Mouse (Mus musculus) adrenal gland, adult 2 months (tissue): ENCODE measurements around the gene Sdccag8. TPM values are rescaled to one million over a fixed set of nuclear protein-coding genes. Genes with fewer than 3 reads are reported as not detected.

Experiments
- DNase-seq: peaks from one replicate; pipeline ENCODE4 v3.0.0; 2021
- polyA plus RNA-seq: library from polyadenylated mRNA; depleted of rRNA; stranded (reverse); fragments of >200 nt; gene quantifications from 2 replicates; pipeline ENCODE4 v1.2.3, GENCODE M21; 2012
- total RNA-seq, 2 experiments: library from RNA; stranded (reverse); gene quantifications; 2 replicates each; pipeline ENCODE4 v1.2.3; 2021

Gene Sdccag8
- total and polyA plus RNA-seq, 3 experiments = 2.3 to 11.1 (median 8.3) TPM

DNA sequence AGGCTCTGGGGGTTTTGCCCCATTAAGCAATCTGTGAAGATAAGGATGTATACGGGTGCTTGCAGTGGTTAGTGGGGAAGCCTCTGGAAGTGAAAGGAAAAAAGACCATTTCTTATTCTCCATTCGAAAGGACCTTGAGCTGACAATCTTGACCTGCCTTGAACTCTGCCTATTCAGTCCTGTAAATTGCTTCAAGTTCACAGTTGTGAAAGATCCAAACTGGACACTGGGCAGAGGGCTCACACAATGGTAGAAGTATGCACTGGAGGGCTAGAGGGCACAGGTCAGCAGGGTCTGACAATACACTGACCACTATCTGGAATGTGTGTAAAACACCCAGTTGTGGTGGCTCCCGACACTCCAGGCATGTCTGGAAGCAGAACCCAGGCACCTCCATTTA is 198.3 kb downstream of the Sdccag8 start:
- DNase-seq = peak; percentile 33

DNA sequence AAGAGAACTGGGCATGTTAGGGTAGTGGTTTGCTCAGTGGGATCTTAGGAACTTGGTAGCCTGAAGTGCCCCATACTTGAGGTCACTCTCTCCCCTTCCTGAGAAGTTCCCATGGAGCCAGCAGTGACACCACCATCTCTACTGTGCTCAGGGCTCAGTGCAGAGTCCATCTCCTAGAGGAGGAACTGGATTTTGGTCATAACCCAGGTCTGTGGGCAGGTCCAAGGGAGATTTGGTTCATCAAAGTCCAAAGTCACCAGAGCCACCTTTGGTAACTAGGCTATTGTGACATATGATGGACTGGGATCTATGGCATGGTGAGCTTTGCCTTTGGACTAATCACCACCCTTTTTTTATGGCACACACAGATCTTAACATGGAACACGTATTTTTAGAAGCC is 198.9 kb downstream of the Sdccag8 start:
- DNase-seq = no peak

DNA sequence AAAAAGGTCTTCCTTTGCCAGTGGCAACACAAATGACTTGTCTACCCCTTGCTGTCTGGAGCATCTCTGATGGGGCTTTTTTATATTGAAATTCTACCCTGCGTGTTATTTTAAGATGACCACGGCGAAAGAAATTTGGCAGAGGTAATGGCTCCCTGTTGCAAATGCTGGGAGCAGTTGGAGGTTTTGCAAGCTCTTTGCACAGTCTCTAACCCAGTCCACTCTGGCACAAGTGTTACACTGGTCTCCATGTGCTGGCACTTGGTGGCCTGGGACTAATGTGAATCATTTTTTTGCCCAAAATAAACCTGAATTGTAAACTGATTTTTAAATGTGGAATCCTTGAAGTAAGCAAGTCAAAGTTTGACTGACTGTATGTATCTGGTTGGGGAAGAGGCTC is 199.3 kb downstream of the Sdccag8 start:
- peak; percentile 28 for DNase-seq

DNA sequence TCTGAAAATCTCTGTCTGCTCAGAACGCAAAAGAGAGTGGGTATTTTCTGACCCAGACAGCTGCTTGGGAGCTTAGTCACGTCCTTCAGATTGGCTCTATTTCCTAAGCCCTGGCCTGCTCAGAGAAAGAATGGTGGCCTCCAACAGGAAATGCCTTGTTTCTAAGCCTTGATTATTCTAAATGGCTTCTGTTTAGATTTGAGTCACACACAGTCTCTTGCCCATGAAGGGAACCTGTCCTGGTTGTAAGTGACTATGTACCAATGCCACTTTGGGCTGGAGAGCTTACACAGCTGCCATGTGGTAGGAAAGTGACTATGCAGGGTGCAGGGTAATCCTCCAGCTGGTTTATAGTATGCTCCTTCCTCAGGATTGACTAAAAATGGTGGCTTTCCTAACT is 199.9 kb downstream of the Sdccag8 start:
- DNase-seq = peak; percentile 47

DNA sequence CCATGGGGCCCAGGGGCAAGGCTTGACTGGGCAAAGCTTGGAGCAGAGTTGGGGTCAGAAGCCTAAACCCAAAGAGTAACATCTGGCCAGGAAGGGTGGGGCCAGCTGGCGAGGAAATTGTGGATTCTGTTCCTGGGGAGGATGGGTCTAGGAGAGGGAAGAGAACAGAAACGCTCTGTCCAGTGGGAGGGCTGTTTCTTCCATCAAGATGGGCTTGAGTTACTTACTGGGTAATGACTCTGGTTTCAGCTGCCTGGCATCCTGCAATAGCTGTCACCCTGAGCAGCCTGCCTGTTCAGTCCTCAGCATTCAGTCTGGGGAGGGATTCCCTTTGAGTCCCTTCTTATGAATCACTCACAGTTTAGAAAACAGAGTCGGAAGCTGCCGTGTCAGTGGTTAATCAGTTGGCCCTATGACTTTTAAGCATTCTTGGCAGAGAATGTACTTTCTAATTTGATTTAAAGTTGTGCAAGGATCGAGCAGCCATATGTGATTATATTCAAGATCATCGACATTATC is 200.5 kb downstream of the Sdccag8 start:
- DNase-seq = peak; percentile 17

DNA sequence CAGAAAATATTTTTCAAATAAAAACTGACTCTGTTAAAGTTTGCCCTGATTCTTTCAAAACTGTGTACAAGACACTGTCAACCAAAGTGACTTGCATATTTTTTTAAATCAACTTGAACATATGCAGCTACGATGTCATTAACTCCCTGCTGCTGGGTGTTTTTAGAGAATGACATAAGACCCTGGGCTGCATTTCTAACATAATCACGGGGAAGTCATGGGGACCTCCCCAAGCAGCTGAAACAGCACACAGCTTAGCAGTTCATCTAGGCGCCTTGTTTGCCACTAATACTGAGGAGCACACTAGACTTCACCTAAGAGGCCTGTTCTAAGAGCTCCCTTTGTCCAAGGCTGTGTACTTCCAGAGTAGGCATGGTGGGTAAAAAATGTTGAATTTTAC is 201.5 kb downstream of the Sdccag8 start:
- no peak for DNase-seq

DNA sequence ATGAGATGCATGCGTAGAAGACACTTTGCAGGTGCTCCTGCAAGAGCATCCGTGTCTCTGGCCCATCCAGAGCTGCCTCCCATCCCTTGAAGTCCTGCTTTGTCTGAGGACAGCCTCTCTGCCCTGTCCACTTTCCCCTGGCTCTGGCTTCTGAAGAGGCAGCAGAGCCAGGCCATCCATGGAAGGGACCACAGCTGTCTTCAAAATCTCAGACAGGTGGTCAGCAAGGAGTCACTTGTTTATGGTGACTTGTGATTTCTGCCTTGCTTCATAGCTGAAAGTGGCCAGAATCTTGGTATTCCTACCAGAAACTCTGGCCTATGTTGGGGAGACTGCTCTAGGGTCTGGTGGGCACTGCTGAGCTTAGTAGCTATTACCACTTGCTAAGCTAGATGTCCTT is 202.3 kb downstream of the Sdccag8 start:
- DNase-seq = no peak

DNA sequence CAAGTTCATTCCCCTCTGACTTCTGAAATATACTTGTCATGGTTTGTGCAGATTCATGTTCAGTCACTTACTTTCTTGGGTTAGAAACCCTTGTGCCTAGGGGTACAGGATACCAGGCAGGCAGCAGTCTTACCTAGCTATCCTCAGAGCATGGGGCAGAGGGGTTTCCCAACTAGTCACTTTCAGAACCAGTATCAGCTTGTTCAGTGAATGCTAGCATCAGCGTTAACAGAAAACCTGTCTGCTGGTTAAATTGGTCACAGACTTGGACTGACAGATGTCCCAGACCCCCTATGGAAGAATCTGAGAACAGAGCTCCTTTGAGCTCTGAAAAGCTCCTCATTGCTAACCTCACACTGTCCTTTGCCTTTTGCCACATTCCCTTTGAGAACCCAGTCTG is 204.3 kb downstream of the Sdccag8 start:
- no peak for DNase-seq

DNA sequence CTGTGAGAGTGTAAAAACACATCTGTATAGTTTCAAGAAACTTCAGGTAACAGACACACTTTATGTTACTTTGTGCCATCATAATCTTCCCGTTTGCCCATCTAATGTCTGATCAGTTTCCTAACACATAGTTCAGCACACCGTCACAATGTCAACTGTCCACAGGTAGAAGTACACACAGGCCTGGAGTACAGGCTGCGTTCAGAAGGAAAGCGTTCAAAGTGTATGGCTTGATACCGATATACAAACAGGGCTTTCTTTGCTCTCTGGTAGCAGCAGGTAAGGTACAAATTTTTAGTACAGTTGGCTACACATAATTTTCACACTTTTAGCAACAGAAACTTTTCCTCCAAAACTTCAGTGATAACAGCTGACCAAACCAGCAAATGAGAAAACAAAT is 205.2 kb downstream of the Sdccag8 start:
- no peak for DNase-seq

DNA sequence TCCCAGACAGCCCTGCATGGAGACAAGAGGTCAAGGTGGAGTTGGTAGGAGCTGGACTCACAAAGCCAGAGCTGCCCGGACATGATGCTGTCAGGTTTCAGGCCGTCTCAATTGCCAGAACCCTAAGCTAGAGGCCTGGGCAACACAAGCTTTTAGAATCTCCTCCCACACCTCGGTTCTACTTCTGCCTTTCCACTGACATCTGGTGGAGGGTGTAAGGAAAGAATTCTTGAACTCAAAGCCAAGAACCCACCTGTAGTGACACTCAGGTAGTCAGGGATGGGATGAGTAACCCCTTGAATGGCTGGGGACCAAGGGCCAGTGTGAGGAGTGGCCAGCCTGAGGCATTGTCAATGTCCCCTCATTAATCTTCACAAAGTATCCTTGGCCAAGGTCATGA is 208.3 kb downstream of the Sdccag8 start:
- DNase-seq = no peak

DNA sequence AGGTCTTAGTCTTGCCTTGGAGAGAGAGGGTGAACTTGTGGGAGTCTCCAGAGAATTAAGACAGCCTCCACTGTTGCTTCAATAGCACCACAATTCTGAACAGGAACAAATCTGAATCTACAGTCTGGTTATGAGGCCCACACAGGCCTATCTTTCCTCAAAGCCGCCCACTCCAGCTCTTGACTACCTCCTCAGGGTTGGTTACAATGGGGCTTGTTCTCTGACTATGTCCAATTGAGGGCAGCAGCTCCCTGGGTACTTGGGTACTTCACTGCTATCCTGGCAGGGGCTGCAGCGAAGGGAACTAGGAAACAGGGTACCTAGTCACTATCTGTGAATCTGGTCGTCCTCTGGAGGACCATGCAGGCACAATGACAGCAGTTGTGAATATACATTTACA is 213.2 kb downstream of the Sdccag8 start:
- no peak for DNase-seq

DNA sequence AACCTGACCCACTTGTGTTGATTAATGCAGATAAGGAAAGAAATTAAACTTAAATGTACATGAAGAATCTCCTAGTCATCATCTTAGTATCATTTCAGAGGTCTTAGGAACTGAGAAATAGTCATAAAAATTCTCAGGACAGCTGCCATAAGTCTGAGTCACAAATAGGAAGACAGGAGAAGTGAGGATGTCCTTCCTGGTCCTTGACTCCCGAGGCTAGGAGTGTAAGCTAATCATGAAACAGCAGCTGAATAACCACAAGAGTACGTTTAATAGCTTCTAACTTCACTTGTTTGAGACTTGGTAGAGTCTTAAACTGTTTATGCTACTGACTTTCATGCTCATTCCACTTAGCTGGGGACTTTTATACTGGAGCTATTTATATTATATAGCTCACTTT is 214.6 kb downstream of the Sdccag8 start:
- no peak for DNase-seq

DNA sequence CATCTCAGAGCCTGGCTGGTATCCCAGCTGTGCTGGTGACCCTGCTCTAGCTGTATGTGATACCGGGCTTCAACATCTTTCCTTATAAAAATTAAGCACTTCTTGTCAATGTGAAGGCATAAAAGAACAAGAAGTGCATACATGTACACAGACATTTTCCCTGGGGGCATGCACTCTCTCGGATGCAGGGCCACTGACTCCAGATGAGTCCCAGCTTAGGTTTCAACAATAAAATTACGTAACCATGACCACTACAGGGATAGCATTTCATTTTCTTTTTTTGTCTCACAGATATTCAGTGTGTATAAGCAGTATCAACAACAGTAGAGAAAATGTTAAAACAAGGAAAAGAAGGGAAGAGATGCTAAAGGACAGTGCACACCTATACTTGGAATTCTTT is 216.2 kb downstream of the Sdccag8 start:
- no peak for DNase-seq

DNA sequence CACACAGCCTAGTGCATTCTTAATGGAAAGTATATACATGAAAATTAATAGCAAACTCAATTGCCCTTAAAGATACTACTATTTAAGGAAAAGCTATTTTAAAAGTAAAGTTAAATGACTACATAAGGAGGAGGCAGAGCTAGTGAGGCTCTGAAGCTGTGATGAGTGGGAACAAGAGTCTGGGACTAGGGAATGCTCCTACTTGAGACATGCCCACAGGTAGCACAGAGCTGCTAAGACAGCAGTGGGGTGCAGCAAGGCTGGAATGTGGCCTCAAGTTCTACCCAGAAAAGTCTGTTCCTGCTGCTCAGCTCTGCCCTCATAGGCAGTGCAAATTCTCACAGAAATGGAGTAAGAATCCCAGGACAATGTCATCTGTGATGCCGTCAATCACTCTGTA is 216.7 kb downstream of the Sdccag8 start:
- no peak for DNase-seq

DNA sequence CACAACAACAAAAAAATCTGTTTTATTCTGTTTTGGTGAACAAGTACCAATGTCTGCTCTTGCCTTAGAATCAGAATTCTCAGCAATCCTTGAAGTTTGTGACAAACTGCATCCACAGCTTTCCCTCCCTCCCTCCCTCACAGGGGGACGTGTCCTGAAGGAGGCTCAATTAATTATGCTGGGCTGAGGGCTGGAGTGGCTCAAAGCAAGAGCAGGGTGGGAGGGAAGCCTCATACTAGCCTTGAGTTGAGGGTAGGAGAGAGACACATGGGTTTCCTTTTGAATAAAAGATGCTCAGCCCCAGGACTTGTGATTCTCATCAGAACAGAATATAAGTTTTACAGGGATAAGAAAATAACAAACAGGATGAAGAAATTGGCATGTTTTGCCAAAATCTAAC is 217.8 kb downstream of the Sdccag8 start:
- no peak for DNase-seq

DNA sequence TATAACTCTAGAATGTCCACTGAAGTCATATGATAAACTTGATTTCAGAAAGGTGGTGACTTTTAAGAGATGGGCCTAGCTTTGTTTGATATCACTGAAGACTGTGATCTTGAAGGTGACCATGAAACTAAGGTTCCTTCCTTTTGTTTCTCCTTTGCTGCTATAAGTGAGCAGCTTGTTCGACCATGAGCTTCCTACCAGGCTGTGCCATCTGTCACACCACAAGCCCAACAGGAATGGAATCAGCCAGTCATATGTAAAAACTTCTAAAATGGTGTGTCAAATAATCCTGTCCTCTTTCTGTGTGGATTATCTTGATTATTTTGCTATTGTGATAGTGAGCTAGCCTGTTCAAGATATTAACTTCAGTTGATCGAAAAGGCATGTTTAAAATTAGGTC is 221.0 kb downstream of the Sdccag8 start:
- no peak for DNase-seq

DNA sequence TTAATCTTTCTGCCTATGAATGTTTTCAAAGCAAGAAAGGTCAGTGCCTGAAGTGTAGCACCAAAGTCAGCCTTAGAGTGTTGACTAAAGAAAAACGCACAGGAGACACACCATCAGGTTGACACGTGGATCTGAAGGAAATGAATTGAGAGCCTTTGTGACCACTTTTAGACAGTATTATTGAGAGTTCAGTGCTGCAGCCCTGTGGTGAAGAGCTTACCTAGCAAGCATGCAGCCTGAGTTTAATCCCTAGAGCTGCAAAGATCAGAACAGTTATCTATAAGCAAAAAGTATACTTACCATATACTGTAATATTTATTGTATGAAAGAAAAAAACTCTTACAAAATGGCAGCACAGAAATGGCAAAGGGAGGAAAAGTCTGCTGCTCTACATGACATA is 223.9 kb downstream of the Sdccag8 start:
- DNase-seq = no peak

DNA sequence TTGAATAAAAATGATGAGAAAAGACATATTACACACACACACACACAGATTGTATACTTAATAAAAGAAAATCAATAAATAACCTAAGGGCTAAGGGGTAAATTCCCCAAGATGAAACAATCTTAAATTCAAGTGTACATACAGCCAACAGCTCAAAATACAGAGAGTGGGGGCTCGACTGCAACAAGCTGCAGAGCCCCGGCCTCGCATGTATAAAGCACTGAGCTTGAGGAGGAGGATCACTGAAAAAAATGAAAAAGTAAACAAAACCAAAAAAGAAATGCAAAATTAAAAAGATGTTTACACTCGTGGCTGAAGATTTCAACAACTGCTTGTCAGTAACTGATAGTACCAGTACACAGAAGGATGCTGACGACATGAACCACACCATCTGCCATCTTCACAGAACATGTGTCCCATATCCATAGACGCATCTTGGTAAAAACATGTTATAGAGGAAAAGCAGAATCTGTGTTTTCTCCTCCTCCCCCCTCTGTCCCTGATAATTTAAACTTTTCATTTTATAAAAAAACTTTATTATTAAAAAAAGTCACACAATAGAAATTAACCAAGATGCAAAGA is 224.7 kb downstream of the Sdccag8 start:
- no peak for DNase-seq

DNA sequence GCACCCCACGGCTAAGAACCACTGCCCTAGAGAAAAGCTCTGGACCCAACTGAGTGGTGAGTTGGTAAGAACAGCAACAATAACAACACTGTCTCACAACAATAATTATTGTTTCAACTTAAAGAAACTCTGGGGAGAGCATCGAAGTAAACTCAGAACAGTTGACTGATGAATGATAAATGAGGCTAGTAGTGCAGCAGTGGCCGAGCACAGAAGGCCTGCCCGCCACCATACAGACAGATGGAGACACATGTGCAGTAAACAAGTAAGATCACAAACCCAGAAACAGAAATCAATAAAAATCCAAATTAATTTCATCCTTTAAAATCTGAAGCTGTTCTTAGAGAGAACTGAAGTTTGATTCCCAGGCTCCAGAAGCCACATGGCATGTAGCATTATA is 225.6 kb downstream of the Sdccag8 start:
- no peak for DNase-seq

DNA sequence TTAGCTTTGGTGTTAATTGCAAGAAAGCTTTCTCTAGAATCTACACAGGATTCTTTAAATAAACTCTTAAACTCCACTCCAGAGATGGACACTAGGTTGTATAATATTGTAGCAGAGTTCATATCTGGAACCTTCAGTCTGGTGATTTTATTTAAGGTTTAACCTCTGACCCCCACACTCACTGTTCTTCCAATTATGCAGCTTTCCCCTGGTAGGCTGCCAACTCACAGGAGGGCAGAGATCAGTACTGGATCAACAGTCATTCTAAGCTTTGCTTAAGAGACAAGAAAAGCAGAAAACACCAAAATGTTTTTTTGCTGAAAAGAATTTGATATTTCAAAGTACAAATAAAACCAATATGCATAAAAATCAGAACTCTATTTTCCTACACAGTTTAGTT is 231.4 kb downstream of the Sdccag8 start:
- DNase-seq = peak; percentile 14

DNA sequence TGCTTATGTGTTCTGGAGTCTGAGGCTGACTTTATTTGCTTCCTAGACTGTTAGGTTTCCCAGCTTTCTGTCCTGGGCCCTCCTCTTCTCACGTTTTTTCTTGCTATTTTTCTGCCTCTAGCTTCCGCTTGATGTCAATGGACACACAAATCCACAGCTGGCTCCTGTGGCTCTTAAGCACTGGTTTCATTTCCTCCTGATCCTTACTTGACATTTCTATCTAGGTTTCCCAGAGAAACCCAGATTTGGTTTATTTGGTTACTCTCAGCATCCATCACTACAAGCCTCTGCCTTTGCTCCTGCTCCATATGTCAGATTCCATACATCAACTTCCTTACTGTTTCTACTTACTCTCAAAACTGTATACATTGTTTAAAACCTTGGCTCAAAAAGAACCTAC is 232.5 kb downstream of the Sdccag8 start:
- DNase-seq = no peak

DNA sequence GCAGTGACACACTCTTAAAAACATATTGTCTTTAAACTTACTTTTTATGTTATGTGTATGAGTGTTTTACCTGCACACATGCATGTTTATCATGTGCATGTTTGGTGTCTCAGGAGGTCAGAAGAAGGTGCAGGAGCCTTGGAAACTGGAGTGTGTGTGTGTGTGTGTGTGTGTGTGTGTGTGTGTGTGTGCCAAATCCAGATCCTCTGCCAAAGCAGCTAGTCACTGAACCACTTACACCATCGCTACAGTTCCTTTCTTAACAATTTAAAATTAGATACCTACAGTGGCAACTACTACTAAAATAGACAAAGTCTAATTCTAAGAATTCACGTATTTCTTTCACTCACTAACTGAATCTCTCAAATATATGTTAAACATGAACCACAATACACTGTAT is 234.3 kb downstream of the Sdccag8 start:
- DNase-seq = no peak

DNA sequence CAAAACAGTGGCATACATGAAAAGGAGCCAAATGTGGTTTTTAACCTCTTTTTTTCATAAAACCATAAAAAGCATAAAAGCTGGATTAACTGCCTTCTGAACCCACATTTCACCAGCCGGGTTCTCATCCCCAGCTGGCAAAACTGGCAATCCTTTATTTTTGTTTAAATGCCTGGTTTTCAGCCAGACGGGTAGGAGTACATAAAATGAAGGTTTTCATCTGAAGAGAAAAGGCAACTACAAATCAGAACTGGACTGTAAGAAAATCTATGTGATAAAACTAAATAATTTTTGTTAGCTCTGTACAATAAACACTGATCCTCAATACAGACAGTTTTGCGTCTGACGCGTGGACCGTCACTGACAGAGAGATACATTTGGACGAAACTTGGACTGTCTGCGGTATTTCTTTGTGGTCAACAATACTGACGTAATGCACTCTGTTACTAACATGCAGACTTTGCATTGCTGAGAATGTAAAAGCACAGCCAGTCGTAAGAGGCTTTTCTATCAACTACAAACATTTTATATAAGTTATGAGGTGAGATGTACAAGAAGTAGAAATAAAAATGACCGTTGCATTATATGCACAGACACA is 237.0 kb downstream of the Sdccag8 start:
- DNase-seq = no peak

DNA sequence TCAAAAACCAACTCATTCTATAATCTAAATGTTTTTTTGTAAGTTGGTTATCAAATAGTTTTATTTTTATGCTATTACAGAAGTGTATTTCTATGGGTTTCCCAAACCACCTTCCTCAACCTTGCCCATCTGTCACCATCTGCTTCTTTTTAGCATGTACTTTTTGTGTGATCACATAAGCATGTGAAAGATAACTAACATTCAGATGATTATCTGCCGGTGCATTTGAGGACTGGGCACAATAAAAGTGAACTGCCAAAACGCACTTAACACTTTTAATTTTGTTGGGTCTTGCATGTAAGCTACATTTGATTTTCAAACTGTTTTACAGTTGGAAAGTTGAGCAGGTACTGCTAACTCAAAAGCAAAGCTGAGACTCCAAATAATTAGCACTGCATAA is 240.4 kb downstream of the Sdccag8 start:
- DNase-seq = no peak
